Mouse (Mus musculus) activated CD4-positive, CD25-positive, alpha-beta regulatory T cell, adult 4 months (primary cell): ENCODE data around the gene Ssr3. TPM values are rescaled to one million over a fixed set of nuclear protein-coding genes. Genes with fewer than 3 reads are reported as not detected.
"Not testable (repeated sequence)": the region's sequence is repeated elsewhere in the genome, so short reads cannot be mapped to it uniquely, and the experiment has no call there.

ENCODE experiments used
- ATAC-seq: one replicate; pipeline ENCODE4 v1.8.0; 2017
- polyA plus RNA-seq, 2 experiments: library from polyadenylated mRNA; unstranded; fragments of 100-300 nt; shearing (Covaris generic); gene quantifications; one replicate each; pipeline ENCODE4 v1.2.1; 2017

Ssr3 gene
- 100 to 1,000 TPM; 148 to 155 TPM for polyA plus RNA-seq

DNA sequence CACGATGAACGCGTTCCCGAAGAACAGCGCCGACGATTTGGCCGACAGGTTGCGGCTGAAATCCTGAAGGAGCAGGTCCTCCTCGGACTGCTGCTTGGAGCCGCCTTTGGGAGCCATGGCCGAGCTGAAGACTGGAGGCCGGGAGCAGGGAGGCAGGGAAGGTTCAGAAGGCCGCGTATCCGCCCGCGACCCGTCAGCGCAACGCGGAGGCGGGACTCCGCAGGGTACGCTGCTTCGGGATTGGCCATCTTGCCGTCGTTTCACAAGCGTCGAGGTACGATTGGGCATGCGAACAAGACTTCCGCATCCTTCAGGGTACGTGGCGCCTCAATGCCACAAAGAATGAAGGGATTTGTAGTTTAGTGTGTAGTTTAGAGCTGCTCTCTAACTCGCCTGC lies at the start of gene Ssr3:
Gene Ssr3, minus strand, starts transcription at position 203 of the 397 bp plus-strand sequence.
- peak; percentile 100 for ATAC-seq

GRCm38 (mm10) chr3:65441586-65442111 lies 49.2 kb upstream of the Ssr3 start:
- no peak for ATAC-seq

DNA sequence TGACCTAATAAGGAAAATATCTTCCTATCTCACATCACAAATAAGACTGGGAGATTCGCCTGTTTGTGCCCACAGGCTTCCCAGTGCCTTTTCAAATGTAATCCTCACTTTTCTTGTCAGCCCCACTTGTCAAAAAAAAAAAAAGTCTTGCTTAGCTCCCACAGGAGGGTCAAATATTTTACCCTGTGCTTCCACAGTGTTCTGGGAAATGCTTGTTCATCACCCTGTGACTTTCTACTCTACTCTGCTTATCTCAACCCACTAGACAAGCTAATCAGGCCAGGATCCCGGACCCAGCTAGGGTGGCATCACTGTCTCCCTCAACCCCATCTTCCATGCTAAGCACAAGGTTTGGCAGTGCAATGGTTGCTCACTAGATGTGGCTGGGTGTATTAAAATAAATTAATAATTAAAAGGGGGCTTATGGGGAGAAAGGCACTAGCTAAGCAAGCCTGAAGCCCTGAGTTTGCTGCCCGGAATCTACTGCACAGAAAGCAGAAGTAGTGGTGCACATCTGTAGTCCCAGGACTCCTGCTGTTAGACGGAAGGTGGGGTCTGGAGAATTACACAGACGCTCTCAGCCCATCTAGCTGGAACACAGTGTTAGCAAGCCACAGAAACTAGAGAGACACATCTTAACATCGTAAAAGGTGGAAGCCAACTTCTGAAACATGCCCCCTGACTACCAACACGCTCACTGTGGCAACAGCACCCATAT lies 46.2 kb upstream of the Ssr3 start:
- ATAC-seq = no peak

- ATAC-seq = no peak
These were observed 43.4 kb upstream of the Ssr3 start for GRCm38 (mm10) chr3:65435812-65436211.

DNA sequence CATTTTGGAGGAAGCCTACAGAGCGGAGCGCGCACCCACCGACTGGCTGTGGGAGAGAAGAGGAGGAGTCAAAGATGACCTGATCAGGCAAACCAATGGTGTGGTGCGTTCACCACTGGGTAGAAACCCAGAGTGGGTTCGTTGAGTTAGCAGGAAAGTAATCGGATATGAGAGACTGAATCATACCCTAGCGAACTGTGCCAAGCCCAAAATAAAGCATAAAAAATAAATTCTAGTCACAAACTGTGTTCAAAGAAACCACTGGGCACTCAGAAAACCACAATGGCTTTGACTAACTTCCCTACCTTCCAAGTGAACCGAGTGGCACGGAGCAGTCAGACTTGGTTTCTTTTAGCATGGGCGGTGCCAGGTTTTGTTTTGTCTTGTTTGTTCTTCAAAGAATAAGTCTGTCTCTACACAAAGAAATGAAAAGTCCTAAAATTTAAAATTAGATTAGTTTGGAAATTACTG lies 42.7 kb upstream of the Ssr3 start:
- peak; percentile 46 for ATAC-seq

GRCm38 (mm10) chr3:65432236-65432635 lies 39.8 kb upstream of the Ssr3 start:
- ATAC-seq = no peak

- ATAC-seq = no peak
These were observed 27.3 kb upstream of the Ssr3 start for GRCm38 (mm10) chr3:65419706-65420105.

- no peak for ATAC-seq
These were observed 25.6 kb upstream of the Ssr3 start for GRCm38 (mm10) chr3:65417913-65418594.

DNA sequence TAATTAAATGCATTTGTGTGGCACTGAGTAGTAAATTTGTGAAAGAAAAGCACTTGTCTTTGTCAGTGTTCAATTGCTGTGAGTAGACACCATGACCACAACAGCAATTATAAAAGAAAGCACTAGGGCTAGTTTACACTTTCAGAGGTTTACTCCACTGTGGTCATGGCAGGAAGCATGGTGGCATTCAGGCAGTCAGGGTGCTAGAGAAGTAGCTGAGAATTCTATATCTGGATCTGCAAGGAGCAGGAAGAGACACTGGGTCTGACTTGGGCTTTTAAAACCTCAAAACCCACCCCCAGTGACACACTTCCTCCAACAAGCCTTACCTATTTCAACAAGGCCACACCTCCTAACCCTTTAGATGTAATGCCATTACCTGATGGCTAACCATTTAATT lies 24.1 kb upstream of the Ssr3 start:
- ATAC-seq = no peak

DNA sequence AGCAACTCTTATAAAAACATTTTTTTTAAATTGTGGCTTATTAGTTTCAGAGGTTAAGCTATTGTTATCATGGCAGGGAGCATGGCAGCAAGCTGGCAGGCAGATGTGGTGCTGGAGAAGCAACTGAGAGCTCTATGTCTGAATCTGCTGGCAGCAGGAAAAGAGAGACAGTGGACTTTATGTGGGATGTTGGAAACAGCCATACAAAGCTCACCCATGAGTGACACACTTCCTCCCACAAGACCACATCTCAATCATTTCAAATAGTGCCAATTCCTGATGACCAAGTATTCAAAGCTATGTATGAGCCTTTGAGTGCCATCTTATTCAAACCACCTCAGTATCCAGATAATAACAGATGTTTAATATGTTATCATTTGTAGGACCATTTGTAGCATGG lies 15.5 kb upstream of the Ssr3 start:
- no peak for ATAC-seq

DNA sequence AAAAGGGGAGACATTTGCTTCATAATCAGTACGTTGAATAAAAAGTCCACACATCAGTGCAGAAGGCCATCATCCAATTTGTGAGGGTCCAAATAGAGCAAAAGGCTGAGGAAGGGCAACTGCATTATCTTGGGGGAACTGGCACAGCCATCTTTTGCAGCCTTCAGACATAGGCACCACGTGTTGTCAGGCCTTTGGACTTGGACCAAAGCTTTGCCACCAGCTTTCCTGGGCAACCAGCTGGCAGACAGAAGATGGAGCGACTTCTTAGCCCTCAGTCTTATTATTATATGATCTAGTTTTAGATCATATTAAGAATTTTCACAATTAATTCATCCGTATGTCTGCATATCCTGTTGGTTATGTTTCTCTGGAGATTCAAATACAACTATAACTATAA lies 13.4 kb upstream of the Ssr3 start:
- no peak for ATAC-seq

- ATAC-seq = no peak
These were observed 5.1 kb upstream of the Ssr3 start for GRCm38 (mm10) chr3:65397566-65397965.

DNA sequence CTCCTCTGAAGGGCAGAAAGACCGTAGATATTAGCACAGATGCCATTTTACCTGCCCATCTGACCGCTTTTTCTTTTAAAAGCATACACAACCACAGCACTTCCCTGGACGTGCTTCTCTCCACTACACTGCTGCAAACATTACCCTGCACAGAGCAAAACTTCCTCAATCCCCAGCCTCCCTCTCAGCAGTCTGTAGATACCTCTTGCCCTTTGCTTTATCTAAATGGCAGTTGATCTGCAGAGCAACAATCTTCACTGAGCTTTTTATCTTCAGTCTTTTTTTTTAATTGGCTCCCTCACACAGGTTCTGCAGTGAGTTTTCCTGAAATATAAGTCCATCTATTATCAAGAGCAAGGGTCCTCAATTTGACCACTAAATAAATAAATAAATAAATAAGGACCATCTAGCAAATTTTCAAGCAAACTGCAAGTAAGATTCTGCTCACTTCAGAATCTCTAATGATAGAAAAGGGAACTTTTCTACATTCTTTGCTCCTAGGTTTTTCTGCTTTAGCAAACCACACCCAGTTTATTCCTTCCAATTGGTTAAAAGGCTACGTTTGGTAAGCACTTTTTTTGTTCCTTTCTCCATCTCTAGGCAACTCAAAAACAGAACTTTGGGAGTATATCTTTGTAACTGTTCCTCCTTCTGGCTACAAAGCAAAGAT lies 4.5 kb upstream of the Ssr3 start:
- ATAC-seq = no peak

- ATAC-seq = not testable (repeated sequence)
These were observed 2.7 kb upstream of the Ssr3 start for GRCm38 (mm10) chr3:65395111-65395510.

GRCm38 (mm10) chr3:65391784-65392420 lies 521 bp downstream of the Ssr3 start:
- ATAC-seq = peak; percentile 33

- ATAC-seq = no peak
These were observed 1.1 kb downstream of the Ssr3 start for GRCm38 (mm10) chr3:65391222-65391783.

- ATAC-seq = no peak
These were observed 6.7 kb downstream of the Ssr3 start for GRCm38 (mm10) chr3:65385771-65386170.

DNA sequence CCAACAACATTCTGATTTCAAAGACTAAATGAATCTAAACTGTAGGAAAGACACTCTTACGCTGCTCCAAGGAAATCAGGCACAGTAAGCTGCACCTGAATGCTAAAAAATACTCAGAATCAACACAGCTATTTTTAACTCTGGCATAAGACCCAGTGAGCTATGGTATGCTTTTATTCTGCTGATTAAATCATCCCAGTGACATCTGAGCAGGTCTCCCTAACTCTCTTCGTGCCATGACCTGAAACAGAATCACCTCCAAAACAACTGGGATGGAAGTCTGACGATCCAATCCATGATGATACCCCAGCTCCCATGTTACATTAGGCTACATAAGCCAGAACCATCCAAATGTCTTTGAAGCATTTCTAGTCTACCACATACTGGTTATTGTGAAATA lies 8.0 kb downstream of the Ssr3 start:
- no peak for ATAC-seq

DNA sequence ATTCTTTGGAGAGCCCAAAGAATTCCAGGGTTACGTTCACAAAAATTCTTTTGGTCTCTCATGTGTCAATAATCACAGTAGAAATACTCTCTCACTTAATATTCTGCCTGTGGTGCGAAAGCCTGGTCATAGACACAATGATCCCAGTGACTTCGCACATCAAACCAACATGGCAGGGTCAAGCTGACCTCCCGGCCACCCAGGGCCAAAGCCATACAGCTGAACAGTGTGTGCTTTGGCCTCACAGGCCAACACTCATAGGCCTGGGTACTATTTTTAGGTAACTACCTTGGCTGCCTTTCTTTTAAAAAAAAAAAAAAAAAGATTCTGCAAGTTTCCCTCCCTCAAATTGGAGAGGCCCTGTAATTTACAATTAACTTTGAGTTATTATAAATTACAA lies 11.3 kb downstream of the Ssr3 start:
- no peak for ATAC-seq

- peak; percentile 67 for ATAC-seq
These were observed 12.4 kb downstream of the Ssr3 start for GRCm38 (mm10) chr3:65379884-65380539.

GRCm38 (mm10) chr3:65378724-65379123 lies 13.7 kb downstream of the Ssr3 start:
- no peak for ATAC-seq

GRCm38 (mm10) chr3:65374729-65375128 lies 17.7 kb downstream of the Ssr3 start:
- ATAC-seq = no peak
